Mouse (Mus musculus) myocyte (in vitro differentiated cells): ENCODE data around the gene Spata32. TPM values are rescaled to one million over a fixed set of nuclear protein-coding genes. Genes with fewer than 3 reads are reported as not detected.

Source experiments
- H3K27me3 ChIP-seq: one replicate; pipeline ENCODE4 v1.6.1; 2011; ENCODE audit not compliant: control insufficient read depth, insufficient read depth, insufficient read length
- H3K36me3 ChIP-seq: one replicate; pipeline ENCODE4 v1.6.1; 2011; ENCODE audit not compliant: control insufficient read depth, insufficient read depth
- H3K4me2 ChIP-seq: one replicate; pipeline ENCODE4 v1.6.1; 2011; ENCODE audit warnings: low read depth, control low read depth
- H3K4me3 ChIP-seq: one replicate; pipeline ENCODE4 v1.5.1; 2011; ENCODE audit warnings: mild to moderate bottlenecking, control low read depth, moderate library complexity
- H3K79me2 ChIP-seq: one replicate; pipeline ENCODE4 v1.6.1; 2011; ENCODE audit not compliant: control insufficient read depth, insufficient read depth
- H3ac ChIP-seq: one replicate; pipeline ENCODE4 v1.6.1; 2011; ENCODE audit not compliant: control insufficient read depth, insufficient read length
- CEBPB ChIP-seq: IDR thresholded peaks from 2 replicates; pipeline ENCODE4 v1.6.1; 2011; ENCODE audit warnings: mild to moderate bottlenecking, moderate library complexity; ENCODE audit not compliant: poor library complexity, insufficient read depth, severe bottlenecking
- E2F4 ChIP-seq: IDR thresholded peaks from one replicate; pipeline ENCODE4 v1.6.1; 2011; ENCODE audit warnings: mild to moderate bottlenecking, control low read depth, moderate library complexity; ENCODE audit not compliant: insufficient read depth
- MAX ChIP-seq: IDR thresholded peaks from one replicate; pipeline ENCODE4 v1.6.1; 2011; ENCODE audit warnings: low read depth, mild to moderate bottlenecking, control low read depth
- MYOD1 ChIP-seq, 3 experiments: IDR thresholded peaks; one replicate each; pipeline ENCODE4 v1.6.1; 2011; ENCODE audit warnings: control low read depth in 2 of 3, low read depth in 2 of 3, mild to moderate bottlenecking in 2 of 3, moderate library complexity in 1 of 3; ENCODE audit not compliant: insufficient read length in 2 of 3, control insufficient read depth in 1 of 3
- MYOG ChIP-seq, 3 experiments: IDR thresholded peaks; one replicate each; pipeline ENCODE4 v1.6.1; 2011; ENCODE audit warnings: control low read depth in 2 of 3, low read depth in 2 of 3, mild to moderate bottlenecking in 2 of 3; ENCODE audit not compliant: insufficient read length in 2 of 3, control insufficient read depth in 1 of 3, insufficient read depth in 1 of 3
- POLR2A ChIP-seq: IDR thresholded peaks from one replicate; pipeline ENCODE4 v1.6.1; 2011; ENCODE audit warnings: low read depth, mild to moderate bottlenecking, control low read depth, moderate library complexity; ENCODE audit not compliant: insufficient read length
- POLR2AphosphoS2 ChIP-seq: IDR thresholded peaks from one replicate; pipeline ENCODE4 v1.6.1; 2011; ENCODE audit warnings: low read depth, control low read depth; ENCODE audit not compliant: insufficient read length
- REST ChIP-seq: IDR thresholded peaks from one replicate; pipeline ENCODE4 v1.6.1; 2011; ENCODE audit warnings: mild to moderate bottlenecking, control low read depth, moderate library complexity; ENCODE audit not compliant: insufficient read depth, insufficient read length
- SRF ChIP-seq: IDR thresholded peaks from one replicate; pipeline ENCODE4 v1.6.1; 2011; ENCODE audit warnings: low read depth; ENCODE audit not compliant: control insufficient read depth, insufficient read length
- TCF12 ChIP-seq: IDR thresholded peaks from one replicate; pipeline ENCODE4 v1.6.1; 2011; ENCODE audit warnings: mild to moderate bottlenecking, control low read depth; ENCODE audit not compliant: poor library complexity, insufficient read depth, severe bottlenecking
- TCF3 ChIP-seq: IDR thresholded peaks from one replicate; pipeline ENCODE4 v1.6.1; 2011; ENCODE audit warnings: low read depth, control low read depth; ENCODE audit not compliant: insufficient read length
- USF1 ChIP-seq: IDR thresholded peaks from one replicate; pipeline ENCODE4 v1.6.1; 2011; ENCODE audit warnings: low read depth, mild to moderate bottlenecking, control low read depth, moderate library complexity
- polyA plus RNA-seq: library from polyadenylated mRNA; unstranded; fragments of >200 nt; fragmentation: generic; extraction: Trizol; gene quantifications from one replicate; pipeline ENCODE4 v1.2.1, GENCODE M21; 2012; ENCODE audit warnings: missing spikeins

Spata32 gene
- polyA plus RNA-seq, 1 experiment: 0.04 TPM

GRCm38 (mm10) chr11:103181349-103181748 lies 36.9 kb downstream of the Spata32 start:
- no peaks in the 10 kb centered on the region for H3K79me2 ChIP-seq
- H3ac ChIP-seq: no peak overlapping the region
- H3K4me3 ChIP-seq: no peak overlapping the region
- H3K4me2 ChIP-seq: no peak overlapping the region
- no peak for TF ChIP-seq TCF12
- no peaks in the 10 kb centered on the region for H3K36me3 ChIP-seq
- no peaks in the 10 kb centered on the region for H3K27me3 ChIP-seq

- no peak overlapping the region for H3K4me2 ChIP-seq
- no peaks in the 10 kb centered on the region for H3K27me3 ChIP-seq
- TF ChIP-seq USF1 (no peak), MYOD1 (IDR thresholded peaks at IDR 0.05; ENCODE audit: control insufficient read depth in 1 of 3, insufficient read length in 2 of 3, low read depth in 2 of 3) (no peak), POLR2A (no peak), POLR2AphosphoS2 (no peak), MAX (no peak), TCF12 (no peak), REST (no peak), SRF (no peak), CEBPB (no peak)
- no peaks in the 10 kb centered on the region for H3K36me3 ChIP-seq
- H3K79me2 ChIP-seq: no peaks in the 10 kb centered on the region
- H3K4me3 ChIP-seq: no peak overlapping the region
- H3ac ChIP-seq: no peak overlapping the region
These were observed 37.8 kb downstream of the Spata32 start for GRCm38 (mm10) chr11:103180426-103180825.

GRCm38 (mm10) chr11:103178748-103179147 lies 39.5 kb downstream of the Spata32 start:
- TF ChIP-seq POLR2AphosphoS2 (no peak), MYOD1 (IDR thresholded peaks at IDR 0.05; ENCODE audit: control insufficient read depth in 1 of 3, insufficient read length in 2 of 3, low read depth in 2 of 3) (no peak), USF1 (no peak), MYOG (IDR thresholded peaks at IDR 0.05; ENCODE audit: control insufficient read depth in 1 of 3, insufficient read depth in 1 of 3, insufficient read length in 2 of 3, low read depth in 2 of 3) (no peak), POLR2A (no peak), MAX (no peak), TCF3 (no peak), TCF12 (no peak), REST (no peak), SRF (no peak), CEBPB (no peak), E2F4 (no peak)
- Histone ChIP-seq H3K4me2 (no peak overlapping the region), H3ac (no peak overlapping the region), H3K36me3 (no peaks in the 10 kb centered on the region), H3K4me3 (no peak overlapping the region), H3K79me2 (no peaks in the 10 kb centered on the region), H3K27me3 (no peaks in the 10 kb centered on the region)

GRCm38 (mm10) chr11:103177815-103178485 lies 40.3 kb downstream of the Spata32 start:
- TF ChIP-seq MYOG (IDR thresholded peaks at IDR 0.05; ENCODE audit: control insufficient read depth in 1 of 3, insufficient read depth in 1 of 3, insufficient read length in 2 of 3, low read depth in 2 of 3) (no peak), MYOD1 (IDR thresholded peaks at IDR 0.05; ENCODE audit: control insufficient read depth in 1 of 3, insufficient read length in 2 of 3, low read depth in 2 of 3) (no peak), E2F4 (no peak), CEBPB (no peak), TCF3 (no peak), POLR2A (no peak), SRF (no peak), REST (no peak), MAX (no peak), TCF12 (no peak), USF1 (no peak), POLR2AphosphoS2 (no peak)
- Histone ChIP-seq H3K27me3 (no peaks in the 10 kb centered on the region), H3ac (no peak overlapping the region), H3K79me2 (no peaks in the 10 kb centered on the region), H3K36me3 (no peaks in the 10 kb centered on the region), H3K4me2 (peak overlapping the region; percentile 16), H3K4me3 (no peak overlapping the region)

GRCm38 (mm10) chr11:103177216-103177615 lies 41.0 kb downstream of the Spata32 start:
- H3K27me3 ChIP-seq: no peaks in the 10 kb centered on the region
- no peaks in the 10 kb centered on the region for H3K36me3 ChIP-seq
- peak overlapping the region; percentile 20 for H3K4me2 ChIP-seq
- H3K79me2 ChIP-seq: no peaks in the 10 kb centered on the region
- TF ChIP-seq CEBPB (no peak), REST (no peak), MYOG (IDR thresholded peaks at IDR 0.05; ENCODE audit: control insufficient read depth in 1 of 3, insufficient read depth in 1 of 3, insufficient read length in 2 of 3, low read depth in 2 of 3) (peak; percentile 11 to 88 (median 36)), MAX (no peak), TCF12 (peak; percentile 25), MYOD1 (IDR thresholded peaks at IDR 0.05; ENCODE audit: control insufficient read depth in 1 of 3, insufficient read length in 2 of 3, low read depth in 2 of 3) (peak; percentile 44 to 91 (median 74))
- no peak overlapping the region for H3K4me3 ChIP-seq
- no peak overlapping the region for H3ac ChIP-seq
